ENCODE assay signal across 15 mouse cellular contexts in genomic region chr7:63943946-63944345, GRCm38 (mm10). TPM values are rescaled to one million over a fixed set of nuclear protein-coding genes. Genes with fewer than 3 reads are reported as not detected.
"Had no signal": no experiment of that assay in that cellular context is flagged by ENCODE, and none has a peak within 500 bp of the region (broad histone marks: within the 10 kb centered on the region; RNA-seq: fewer than 3 reads in every experiment).

No protein-coding gene starts in this region.

- H3K27ac ChIP-seq: limb, embryonic 13.5 days; liver, embryonic 14.5 days; neural tube, embryonic 12.5 days had no signal

- H3K36me3 ChIP-seq: limb, embryonic 13.5 days; neural tube, embryonic 12.5 days had no signal

- H3K27me3 ChIP-seq: limb, embryonic 13.5 days; neural tube, embryonic 12.5 days had no signal

- H3K4me3 ChIP-seq: limb, embryonic 13.5 days; myocyte; neural tube, embryonic 12.5 days had no signal

- H3K9me3 ChIP-seq: limb, embryonic 13.5 days; neural tube, embryonic 12.5 days had no signal

- DNase-seq: kidney, adult 8-10 months; kidney, postnatal 36 days; left cerebral cortex, postnatal 4 days; lung, adult 18-20 months; midbrain, embryonic 14.5 days; right cerebral cortex, postnatal 4 days; spleen, adult 18-20 months; thymus, postnatal 36 days had no signal

- H3K9ac ChIP-seq: limb, embryonic 13.5 days; liver, embryonic 14.5 days; neural tube, embryonic 12.5 days had no signal

- H3K4me2 ChIP-seq: limb, embryonic 13.5 days; neural tube, embryonic 12.5 days had no signal

RNA-seq across cellular contexts. Expression of gene E030018B13Rik, which starts 27.3 kb away (rescaled TPM):
- polyA plus RNA-seq: kidney, embryonic 16.5 days; liver, adult 2 months; liver, embryonic 14.5 days; lung, embryonic 16.5 days; midbrain, embryonic 14.5 days had no signal
